Mouse (Mus musculus) layer of hippocampus, postnatal 36 days (tissue): ENCODE measurements around the gene Stk31. TPM values are rescaled to one million over a fixed set of nuclear protein-coding genes. Genes with fewer than 3 reads are reported as not detected.
"Not testable (repeated sequence)": the region's sequence is repeated elsewhere in the genome, so short reads cannot be mapped to it uniquely, and the experiment has no call there.

ENCODE experiments used
- DNase-seq, 2 experiments: peaks; one replicate each; pipeline ENCODE4 v3.0.0; 2022
- total RNA-seq, 2 experiments: library from RNA; stranded (reverse); gene quantifications; 2 replicates each; pipeline ENCODE4 v1.2.3; 2021

Stk31 gene
- total RNA-seq, result 1 to 10 TPM; 1.5 to 1.9 TPM

DNA sequence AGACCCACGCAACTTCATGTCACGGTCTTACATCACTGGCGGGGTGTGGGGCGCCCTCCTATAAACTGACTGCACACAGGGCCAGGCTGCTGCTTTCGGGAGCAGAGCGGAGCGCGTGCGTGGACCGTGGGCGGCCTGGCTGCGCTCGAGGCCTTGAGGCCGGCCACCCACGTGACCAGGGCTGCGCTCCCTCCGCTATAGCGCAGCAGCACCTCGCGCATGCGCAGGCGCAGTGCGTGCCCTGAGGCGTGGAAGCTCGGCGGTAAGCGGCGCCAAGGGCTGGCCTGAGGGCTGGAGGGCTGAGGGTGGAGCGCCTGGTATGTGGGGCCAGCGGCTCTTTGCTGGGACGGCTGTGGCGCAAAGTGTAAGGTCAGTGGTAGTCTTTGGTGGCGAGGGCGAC is at the start of gene Stk31:
Stk31 (plus strand) TSS at position 289 of the 400 bp plus-strand sequence.
- peak in 1 of 2 experiments; percentile 11 for DNase-seq

DNA sequence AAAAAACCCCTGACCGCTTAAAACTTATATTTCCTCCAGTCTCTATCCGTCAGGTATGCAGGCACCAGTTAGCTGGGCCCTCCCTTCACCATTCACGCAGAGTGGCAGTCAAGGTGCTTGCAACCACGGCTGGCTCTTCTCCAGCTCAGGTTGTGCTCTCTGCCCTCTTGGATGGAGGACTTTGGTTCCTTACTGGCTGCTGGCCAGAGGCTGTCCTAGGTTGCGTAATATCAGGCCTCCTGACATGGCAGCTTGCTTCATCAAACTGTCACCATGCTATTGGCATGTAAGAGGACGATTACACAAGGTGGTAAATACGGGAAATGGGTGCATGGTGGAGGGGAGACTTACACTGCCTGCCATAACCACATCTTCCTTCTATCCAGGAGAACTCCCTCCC is 45.6 kb upstream of the Stk31 start:
- no peak for DNase-seq

DNA sequence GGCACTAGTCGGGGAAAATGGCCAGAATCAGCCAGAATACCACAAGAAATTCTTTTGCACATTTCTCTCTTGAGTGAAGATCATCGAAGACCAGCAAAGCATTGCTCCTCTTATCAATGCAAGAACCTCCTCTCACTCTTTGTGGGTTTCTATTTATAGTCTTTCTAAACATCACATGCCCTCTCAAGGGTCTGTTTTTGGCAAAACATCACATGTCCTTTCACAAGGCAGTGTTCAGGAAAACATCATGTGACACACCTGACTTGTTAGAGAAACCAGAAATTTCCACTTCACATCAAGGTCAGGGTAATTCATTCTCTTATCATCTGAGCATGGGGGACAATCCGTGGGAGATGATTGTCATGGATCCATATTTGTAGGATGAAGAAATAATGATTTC is 40.8 kb upstream of the Stk31 start:
- DNase-seq, result no peak

DNA sequence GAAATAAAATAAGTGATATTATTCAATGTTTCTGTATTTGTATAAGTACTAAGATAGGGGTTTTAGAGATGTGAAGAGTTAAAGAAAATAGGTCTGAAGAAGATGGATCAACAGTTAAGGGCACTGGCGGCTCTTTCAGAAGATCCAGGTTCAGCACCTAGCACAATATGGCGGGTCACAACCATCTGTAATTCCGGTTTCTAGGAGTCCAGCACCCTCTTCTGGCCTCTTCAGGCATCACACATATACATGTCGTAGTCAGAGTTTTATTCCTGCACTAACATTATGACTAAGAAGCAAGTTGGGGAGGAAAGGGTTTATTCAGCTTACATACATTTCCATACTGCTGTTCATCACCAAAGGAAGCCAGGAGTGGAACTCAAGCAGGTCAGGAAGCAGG is 40.2 kb upstream of the Stk31 start:
- DNase-seq, result no peak

DNA sequence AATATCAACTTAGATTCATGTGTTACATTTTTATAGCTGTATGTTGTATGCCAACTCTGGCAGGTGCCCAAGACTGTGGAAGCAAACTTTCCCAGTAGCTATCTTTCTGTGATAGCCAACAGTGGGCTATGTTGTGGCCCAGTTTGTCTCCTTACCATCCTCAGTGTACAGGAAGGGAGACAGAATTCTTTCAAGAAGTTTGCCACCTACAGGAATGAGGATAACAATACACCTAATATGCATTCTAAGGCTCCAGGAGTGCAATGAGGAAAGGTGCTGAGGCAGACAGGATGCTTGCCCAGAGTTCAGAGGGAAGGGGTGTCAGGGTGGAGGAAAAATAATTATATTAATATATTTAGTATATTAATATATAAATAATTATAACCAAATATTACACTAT is 35.0 kb upstream of the Stk31 start:
- DNase-seq, result no peak

GRCm38 (mm10) chr6:49367159-49368054 is 28.0 kb upstream of the Stk31 start, which contains the start of gene Fam221a:
Gene Fam221a, plus strand, starts transcription at chr6:49367739.
- DNase-seq, result peak; percentile 52 to 70

GRCm38 (mm10) chr6:49368212-49368611 is 27.2 kb upstream of the Stk31 start:
- no peak for DNase-seq

- DNase-seq, result no peak
Observed at GRCm38 (mm10) chr6:49372705-49373104, 22.7 kb upstream of the Stk31 start.

DNA sequence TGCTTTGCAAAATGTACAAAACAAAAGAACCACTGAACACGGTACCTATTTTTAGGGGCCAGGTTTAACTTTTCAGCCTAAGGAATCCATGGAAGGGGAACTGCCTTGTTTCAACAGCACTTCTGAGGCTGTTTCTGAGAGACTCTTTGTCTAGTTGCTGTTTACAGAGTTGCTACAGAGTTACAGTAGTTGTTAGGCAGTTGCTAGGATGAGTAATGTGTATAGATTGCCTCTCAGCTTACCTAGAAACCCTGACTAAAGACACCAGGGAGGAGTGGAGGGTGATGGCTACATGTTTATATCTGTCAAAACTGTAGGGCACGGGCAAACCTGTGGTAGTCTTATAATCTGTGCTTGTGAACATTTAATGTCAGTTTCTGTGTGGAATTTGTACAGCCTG is 21.5 kb upstream of the Stk31 start:
- no peak for DNase-seq

GRCm38 (mm10) chr6:49378328-49378727 is 17.1 kb upstream of the Stk31 start:
- no peak for DNase-seq

DNA sequence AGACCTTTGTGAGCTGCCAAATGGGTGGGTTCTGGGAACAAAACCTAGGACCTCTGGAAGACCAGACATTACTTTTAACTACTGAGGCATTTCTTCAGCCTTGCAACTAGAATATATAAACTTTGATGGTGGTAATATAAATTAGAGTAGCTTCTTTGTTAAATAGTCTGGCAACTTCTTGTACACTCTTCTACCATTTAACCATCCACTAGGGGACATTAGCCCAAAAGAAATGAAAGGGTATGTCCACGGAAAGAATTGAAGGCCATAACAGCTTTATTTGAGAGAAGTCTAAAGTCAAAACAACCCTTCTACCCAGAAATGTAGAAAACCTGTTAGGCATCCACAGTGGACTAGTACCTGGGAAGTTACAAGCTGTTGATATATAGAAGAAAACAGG is 1.1 kb upstream of the Stk31 start:
- no peak for DNase-seq

- no peak for DNase-seq
Observed at GRCm38 (mm10) chr6:49397466-49397865, 2.1 kb downstream of the Stk31 start.

DNA sequence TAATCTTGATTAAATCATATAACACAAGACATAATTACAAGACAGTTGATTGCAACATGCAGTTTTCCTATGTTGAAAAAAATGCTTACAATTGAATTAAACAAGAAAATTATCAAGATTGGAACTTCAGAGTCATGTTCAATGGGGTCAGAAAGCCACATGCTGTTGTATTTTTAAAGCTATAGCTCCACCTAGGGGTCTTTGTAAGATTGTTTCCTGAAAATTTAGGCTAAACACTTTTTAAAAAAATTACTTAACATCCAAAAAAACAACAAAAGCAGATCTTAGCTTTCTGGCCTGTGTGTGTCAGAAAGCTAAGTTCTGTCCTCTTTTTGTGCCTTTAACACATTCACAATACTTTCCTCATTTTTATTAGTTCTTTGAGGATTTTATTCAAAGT is 3.0 kb downstream of the Stk31 start:
- no peak for DNase-seq

DNA sequence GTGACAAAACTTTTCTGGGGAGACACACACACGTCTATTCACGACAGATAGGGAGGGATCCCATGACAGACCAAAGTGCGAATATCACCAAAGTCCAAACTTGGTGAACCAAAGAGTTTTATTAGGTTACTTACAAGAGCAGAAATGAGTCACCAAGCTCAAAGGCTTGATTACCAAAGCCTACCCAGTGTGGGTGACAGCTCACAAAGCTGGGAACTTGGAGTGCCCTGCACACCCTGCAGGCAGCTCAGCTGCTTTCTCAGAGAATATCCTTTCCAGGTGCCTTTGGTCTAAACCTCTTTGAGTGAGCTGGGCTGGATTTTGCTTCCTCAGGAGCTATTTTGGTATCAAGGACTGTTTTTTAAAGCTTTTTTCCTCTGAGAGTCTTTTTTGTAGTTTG is 15.4 kb downstream of the Stk31 start:
- no peak for DNase-seq

- DNase-seq, result not testable (repeated sequence)
Observed at GRCm38 (mm10) chr6:49412967-49413366, 17.6 kb downstream of the Stk31 start.

- DNase-seq, result no peak
Observed at GRCm38 (mm10) chr6:49415971-49416370, 20.6 kb downstream of the Stk31 start.

DNA sequence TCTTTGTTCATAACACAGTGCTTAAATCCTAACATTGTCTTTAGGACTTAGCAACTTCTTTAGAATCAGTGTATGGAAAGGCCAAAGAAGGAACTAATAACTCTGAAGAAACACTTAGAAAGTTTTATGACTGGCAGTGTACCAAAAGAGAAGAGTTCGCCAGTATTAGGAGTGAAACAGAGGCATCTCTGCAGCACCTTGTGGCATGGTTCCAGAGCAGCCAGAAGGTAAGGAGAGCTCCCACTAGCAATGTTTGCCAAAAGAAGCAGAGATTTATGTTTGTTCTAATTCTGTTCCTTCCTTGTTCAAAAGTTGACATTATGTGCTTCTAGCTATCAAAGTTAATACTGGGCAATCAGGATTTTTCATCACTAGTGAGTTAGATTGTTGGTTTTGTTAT is 41.9 kb downstream of the Stk31 start:
- DNase-seq, result no peak

DNA sequence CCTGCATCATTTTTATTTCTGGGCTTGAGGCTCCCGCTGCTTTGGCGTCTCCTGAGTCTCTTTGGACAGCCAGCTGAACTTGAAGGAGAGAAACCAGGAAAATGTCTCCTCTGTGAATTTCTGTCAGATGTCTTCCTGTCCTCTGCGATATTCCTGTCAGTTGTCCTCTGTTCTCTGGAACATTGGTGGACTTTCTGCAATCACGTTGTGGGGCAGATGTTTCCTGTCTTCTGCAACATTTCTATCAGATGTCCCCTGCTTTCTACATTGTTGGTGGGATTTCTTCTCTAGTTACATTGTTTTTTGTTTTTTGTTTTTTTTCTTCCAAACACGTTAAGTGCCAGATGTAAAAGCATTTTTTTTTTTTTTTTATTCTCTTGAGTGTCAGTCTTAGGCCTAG is 62.7 kb downstream of the Stk31 start:
- DNase-seq, result no peak

DNA sequence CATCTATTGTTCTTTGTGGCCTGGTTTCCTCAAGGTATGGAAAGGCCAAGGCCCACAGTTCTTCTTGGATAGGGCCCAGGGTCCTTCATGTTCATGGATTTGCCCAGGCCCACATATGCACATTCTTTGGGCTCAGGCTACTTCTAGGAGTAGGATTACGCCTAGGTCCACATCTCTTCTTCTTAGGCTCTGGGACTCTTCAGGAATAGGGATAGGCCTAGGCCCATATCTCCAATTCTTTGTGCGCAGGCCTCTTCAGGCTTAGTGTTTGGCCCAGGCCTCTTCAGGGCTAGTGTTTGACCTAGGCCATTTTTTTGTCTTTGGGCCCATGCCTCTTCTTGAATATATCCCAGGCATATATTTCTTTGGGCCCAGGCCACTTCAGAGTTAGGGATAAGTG is 87.8 kb downstream of the Stk31 start:
- no peak for DNase-seq

DNA sequence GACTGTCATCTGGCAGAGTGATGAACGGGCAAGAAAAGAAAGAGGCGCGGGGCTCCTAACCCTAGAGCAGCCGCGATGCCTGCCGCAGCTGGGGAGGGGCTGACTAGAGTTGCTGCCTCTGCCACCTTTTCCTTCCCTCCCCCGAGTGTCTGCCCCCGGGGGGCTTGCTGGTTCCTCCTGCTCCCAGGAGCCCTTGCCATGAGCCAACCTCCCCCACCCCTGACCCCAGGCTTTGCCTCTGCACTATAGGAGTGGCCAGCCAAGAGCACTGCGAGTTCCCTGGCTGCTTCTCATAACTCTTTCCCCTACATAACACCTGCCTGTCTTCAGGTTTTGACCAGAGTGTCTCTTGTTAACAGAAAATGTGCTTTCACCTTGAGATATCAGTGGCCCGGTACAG is 96.1 kb downstream of the Stk31 start:
- DNase-seq, result no peak

- peak; percentile 66 to 74 for DNase-seq
Observed at GRCm38 (mm10) chr6:49519053-49519452, 123.6 kb downstream of the Stk31 start.
